Mouse (Mus musculus) erythroblast, adult 5-6 weeks (primary cell): ENCODE results near the gene Ssr2. TPM values are rescaled to one million over a fixed set of nuclear protein-coding genes. Genes with fewer than 3 reads are reported as not detected.
"Not testable (repeated sequence)": the region's sequence is repeated elsewhere in the genome, so short reads cannot be mapped to it uniquely, and the experiment has no call there.

Experiments
- ATAC-seq: replicated peaks from 2 replicates; pipeline ENCODE4 v1.8.0; 2016; ENCODE audit warnings: moderate number of reproducible peaks, mild to moderate bottlenecking, moderate TSS enrichment, inconsistent platforms; ENCODE audit not compliant: poor library complexity, low FRiP score, severe bottlenecking
- total RNA-seq, 2 experiments: library from RNA; stranded (forward) in 1 of 2; stranded (reverse) in 1 of 2; fragments of 150-400 nt in 1 of 2; fragments of 200-764, 138-1000 nt in 1 of 2; gene quantifications; 2 replicates each; pipeline versions ENCODE4 v1.2.3 to v1.2.4; 2015 to 2017; ENCODE audit warnings: low replicate concordance in 2 of 2

The Ssr2 gene
- total RNA-seq, 2 experiments from 2014 or later: 35.9 to 91.8 TPM

DNA sequence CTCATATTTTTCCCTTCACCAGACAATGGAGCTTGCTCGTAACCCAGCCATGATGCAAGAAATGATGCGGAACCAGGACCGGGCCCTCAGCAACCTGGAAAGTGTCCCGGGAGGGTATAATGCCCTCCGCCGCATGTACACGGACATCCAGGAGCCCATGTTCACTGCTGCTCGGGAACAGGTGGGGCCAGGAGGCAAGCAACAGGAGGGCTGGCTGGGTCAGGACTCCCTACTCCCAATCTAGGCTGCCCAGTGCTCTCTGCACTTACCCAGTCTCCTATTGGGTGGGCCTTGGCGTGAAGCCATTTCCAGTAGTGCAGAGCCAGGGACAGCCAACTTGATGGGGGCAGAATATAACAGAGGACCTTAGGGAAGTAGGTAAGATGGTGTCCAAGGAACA, 16.1 kb upstream of the Ssr2 start:
- ATAC-seq: no peak

GRCm38 (mm10) chr3:88561989-88562388, 13.7 kb upstream of the Ssr2 start:
- no peak for ATAC-seq

DNA sequence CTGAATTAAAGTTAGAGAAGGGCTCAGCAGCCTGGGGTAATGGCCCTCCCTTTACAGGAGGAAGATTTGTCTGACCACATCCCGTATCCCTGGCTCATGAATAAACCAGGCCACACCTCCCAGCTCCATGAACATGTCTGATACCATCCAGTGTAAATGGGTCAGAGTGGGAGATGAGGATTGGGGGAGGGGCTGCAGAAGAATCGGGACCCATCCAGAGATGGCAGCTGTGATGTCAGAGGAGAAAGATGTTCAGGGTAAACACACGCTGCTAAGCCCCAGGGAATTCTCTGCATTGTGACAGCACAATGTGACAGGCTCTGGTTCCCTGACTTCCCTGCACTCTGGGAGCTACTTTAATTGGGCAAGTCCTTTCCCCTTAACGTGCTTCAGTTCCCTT, 12.2 kb upstream of the Ssr2 start:
- no peak for ATAC-seq

DNA sequence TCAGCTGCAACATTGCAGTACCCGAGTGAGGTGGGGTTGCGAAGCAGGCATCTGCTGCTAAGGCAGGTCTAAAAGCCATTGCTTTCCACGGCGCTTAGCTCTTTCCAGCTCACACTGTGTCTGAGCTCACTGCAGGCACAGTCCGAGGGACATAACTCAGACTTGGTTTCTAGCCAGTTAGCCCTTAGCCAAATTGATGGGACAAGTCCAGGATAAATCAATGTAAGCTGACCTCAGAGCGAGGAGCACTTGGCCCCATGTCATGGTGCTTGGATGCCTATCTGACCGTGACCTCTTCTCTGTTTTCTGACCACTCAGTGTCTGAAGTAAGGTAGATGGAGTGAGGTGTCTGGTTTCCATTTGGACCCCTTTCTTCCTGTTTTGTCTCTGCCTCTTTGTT, 11.7 kb upstream of the Ssr2 start:
- no peak for ATAC-seq

GRCm38 (mm10) chr3:88566116-88566515, 9.6 kb upstream of the Ssr2 start:
- ATAC-seq: no peak

DNA sequence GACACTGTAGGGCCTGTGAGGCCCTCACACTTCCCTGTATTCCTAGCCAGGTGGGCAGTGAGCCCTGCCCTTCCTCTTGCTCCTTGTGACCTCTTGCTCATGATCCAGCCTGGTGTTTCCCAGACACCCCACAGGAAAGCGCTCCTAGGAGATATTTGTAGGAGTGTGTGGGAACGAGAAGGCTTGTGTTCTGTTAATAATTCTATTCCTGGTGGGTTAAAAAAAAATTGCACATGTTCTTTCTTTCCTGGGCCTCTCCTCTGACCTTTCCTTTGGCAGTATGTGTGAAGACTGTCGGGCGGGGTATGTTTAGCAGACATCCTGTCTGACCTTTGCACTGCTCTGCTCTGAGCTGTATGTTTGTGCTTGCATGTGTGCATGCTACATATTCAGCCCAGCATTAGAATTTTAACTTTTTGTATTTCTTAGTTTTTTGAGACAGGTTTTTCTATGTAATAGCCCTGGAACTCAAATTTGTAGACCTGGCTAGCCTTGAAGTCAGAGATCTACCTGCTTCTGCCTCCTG, 9.1 kb upstream of the Ssr2 start:
- ATAC-seq: no peak

- no peak for ATAC-seq
These were observed 7.8 kb upstream of the Ssr2 start for GRCm38 (mm10) chr3:88567892-88568291.

- no peak for ATAC-seq
These were observed 7.1 kb upstream of the Ssr2 start for GRCm38 (mm10) chr3:88568615-88569014.

GRCm38 (mm10) chr3:88569093-88569492, 6.6 kb upstream of the Ssr2 start:
- ATAC-seq: no peak

DNA sequence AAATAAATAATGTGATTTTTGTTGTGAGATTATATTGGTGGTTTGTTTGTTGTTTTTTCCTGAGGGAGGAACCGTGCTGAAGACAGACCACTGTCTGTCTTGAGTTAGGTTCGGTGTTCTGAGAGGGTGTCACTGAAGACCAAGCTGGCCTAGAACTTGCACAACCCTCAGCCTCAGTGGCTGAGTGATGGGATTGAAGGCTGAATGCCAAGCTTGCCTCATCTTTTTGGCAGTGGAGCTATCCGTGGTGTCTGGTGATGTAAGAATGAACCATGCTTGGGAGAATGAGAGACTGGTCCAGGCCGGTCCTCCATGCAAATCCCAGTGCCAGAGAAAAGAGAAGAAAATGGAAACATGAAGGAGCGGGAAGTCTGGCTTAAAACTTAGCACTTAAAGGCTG, 6.0 kb upstream of the Ssr2 start:
- no peak for ATAC-seq

- ATAC-seq: no peak
These were observed 5.3 kb upstream of the Ssr2 start for GRCm38 (mm10) chr3:88570341-88570740.

DNA sequence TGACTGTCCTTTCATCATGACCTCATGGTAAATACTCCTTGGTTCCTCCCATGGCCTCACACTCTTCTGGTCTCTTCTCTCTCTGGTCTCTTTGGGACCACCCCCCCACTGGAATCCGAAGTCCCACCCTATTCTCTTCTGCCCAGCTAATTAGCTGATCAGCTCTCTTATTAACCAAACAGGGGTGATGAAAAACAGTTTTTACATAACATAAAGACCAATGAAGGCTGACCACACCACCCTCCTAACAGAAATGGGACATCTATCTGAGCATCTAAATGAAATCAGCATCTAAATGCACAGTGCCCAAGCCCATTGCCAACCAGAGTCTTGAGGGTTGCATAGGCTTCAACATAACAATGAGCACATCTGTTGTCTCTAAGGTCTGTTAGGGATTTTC, 3.8 kb upstream of the Ssr2 start:
- no peak for ATAC-seq

DNA sequence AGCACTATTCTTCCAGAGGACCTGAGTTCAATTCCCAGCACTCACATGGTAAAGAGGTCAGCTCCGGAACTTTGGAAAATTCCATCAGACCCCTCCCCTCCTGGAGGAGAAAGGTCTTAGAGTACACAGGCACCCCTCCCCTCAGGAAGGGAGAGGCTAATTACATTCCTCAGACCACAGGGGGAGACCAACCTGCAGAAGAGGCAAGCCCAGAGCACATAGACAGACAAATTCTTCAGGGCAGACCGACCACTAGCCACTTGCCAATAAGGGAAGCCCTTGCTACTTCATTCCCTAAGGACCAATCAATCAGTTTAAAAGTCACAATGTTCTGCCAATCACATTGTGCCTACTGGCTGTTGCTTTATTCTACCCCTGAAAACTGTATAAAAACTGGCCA, 2.8 kb upstream of the Ssr2 start:
- ATAC-seq: no peak

- ATAC-seq: no peak
These were observed 1.9 kb upstream of the Ssr2 start for GRCm38 (mm10) chr3:88573810-88574209.

GRCm38 (mm10) chr3:88577846-88578245, 2.2 kb downstream of the Ssr2 start:
- ATAC-seq: not testable (repeated sequence)

DNA sequence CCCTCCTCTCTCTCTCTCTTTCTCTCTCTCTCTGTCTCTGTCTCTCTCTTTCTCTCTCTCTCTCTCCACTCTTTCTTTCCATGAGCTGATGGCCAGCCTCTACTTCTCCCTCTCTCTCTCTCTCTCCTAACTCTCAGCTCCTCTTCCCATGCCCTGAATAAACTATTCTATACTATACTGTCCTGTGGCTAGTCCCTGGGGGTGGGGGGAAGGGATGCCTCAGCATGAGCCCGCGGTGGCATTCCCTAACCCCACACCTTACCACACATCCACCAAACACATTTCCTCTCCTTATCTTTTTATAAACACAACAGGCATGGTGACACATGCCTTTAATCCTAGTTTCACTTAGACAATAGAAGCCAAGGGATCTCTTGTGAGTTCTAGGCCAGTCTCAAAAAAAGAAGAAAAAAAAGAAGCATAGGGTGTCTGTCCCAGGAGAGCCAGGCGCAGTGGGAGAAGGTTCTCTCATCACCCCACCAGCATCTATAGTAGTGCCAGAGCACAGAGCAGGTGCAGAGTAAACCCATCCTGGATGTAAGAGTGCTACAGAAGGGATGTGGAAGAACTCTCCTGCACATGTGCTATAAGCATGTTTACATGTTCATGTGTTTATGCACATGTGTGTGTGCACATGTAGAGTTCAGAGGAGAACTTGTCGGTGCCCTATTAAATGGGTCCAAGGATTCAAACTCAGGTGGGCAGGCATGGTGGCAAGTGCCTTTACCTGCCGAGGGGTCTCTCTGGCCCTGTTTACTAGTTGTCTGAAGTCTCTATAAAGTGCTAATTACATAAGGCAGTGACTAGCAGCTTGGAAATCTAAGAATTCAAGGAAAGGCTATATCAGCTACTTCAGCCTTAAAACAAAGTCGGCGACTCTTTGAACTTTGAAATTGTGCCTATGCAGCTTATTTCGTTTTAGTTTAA, 3.1 kb downstream of the Ssr2 start:
- 0 out of 2 replicates have a peak, but pooled peaks have one; percentile 4 for ATAC-seq

DNA sequence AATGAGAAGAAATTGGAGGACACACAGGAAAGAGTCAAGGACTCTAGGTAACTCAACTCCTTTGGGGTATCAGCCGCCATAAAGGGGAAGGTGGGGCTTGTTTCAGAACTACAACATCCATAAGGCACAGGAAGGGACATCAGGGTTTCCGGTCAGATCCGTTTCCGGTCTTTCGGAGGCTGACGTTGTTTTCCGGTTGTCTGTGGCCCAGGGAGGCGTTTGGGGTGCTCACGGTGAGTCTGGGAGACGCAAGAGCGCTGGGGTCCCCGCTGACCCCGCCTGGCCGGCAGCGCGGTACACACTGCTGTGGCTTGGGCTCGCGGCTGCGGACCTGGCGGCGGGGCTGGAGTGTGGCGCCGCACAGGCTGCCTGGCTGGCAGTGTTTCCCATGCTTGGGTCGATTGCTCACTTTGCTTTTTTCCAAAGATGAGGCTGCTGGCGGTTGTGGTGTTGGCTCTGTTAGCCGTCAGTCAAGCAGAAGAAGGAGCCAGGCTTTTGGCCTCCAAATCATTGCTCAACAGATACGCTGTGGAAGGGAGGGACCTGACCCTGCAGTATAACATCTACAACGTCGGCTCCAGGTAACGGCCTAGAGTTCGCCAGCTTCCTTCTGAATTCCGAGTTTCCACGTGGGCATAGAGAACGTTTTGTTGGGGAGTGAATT, 3.9 kb downstream of the Ssr2 start:
- peak; percentile 96 for ATAC-seq

- ATAC-seq: no peak
These were observed 10.1 kb downstream of the Ssr2 start for GRCm38 (mm10) chr3:88585769-88586168.

DNA sequence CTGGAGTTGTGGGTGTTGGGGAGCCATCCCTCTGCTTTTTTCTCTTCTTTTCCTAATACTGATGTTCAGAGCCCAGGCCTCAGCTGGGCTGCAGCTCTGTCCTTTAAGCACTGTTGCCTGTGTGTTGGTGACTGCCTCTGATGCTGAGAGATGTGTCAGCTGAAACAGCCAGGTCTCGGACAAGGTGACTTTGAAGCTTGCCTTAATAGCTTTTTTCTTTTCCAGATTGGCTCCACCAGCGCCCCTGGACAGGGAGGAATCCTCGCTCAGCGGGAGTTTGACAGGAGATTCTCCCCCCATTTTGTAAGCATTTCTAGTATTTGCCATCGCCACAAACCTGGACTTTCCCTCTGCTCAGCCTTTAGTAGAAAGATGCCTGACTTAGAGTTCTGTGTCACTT, 11.0 kb downstream of the Ssr2 start:
- ATAC-seq: no peak

- ATAC-seq: no peak
These were observed 14.6 kb downstream of the Ssr2 start for GRCm38 (mm10) chr3:88590246-88590645.

GRCm38 (mm10) chr3:88591044-88591443, 15.4 kb downstream of the Ssr2 start:
- ATAC-seq: no peak
